Mouse (Mus musculus) CH12.LX (cell line): ENCODE measurements around the gene Gp5.

Experiments
- CTCF ChIP-seq, 2 experiments: IDR thresholded peaks in 1 of 2; conservative IDR thresholded peaks in 1 of 2; 2 replicates each; pipeline ENCODE4 v1.5.1; 2011 to 2012; ENCODE audit warnings: low read depth in 2 of 2, low read length in 2 of 2, improper control_type of control experiment in 1 of 2, inconsistent platforms in 1 of 2, mild to moderate bottlenecking in 1 of 2, moderate library complexity in 1 of 2
- POLR2A ChIP-seq: IDR thresholded peaks from 2 replicates; pipeline ENCODE4 v1.6.1; 2011; ENCODE audit warnings: low read depth, mild to moderate bottlenecking, improper control_type of control experiment, low read length
- RAD21 ChIP-seq: IDR thresholded peaks from 2 replicates; pipeline ENCODE4 v1.6.1; 2011; ENCODE audit warnings: low read depth, mild to moderate bottlenecking, low read length, improper control_type of control experiment, moderate library complexity

GRCm38 (mm10) chr16:30266561-30266960 is 44.0 kb downstream of the Gp5 start:
- no peak for TF ChIP-seq CTCF (conservative IDR thresholded peaks at IDR 0.05 in 1 of 2, IDR thresholded peaks at IDR 0.05 in 1 of 2; ENCODE audit: low read depth in 2 of 2, low read length in 2 of 2)
- no peak for TF ChIP-seq POLR2A
- TF ChIP-seq RAD21 = no peak
